Mouse (Mus musculus) right cerebral cortex, adult 2 months (tissue): ENCODE measurements around the gene Cyb5d2.

Source experiments
- DNase-seq, 2 experiments: peaks; one replicate each; pipeline ENCODE4 v3.0.0; 2021 to 2022; ENCODE audit warnings: low spot score in 2 of 2

Cyb5d2 gene

GRCm38 (mm10) chr11:72795455-72796295 lies at the start of gene Cyb5d2, which contains the start of gene Zzef1:
TSS of gene Cyb5d2 (minus strand) at chr11:72796142.
TSS of gene Zzef1 (plus strand) at chr11:72796226.
- DNase-seq, result peak; percentile 95 to 97

DNA sequence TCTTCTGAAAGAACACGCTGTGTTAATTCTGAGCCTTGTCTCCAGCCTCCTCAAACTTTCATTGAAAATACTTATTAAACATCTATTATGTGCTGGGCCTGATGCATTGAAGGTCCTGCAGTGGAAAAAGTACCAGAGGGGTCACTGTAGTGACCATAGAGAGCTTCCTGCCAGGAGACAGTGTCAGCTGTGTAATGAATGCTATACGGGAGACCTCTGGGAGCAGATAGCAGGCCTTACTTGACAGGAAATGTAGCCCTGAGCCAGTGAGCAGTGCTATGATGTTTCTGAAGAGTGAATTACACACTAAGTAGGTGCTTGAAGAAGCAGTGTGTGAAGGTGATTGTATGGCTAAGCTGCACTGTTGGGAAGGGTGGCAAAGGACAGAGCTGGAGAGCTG lies 49.6 kb upstream of the Cyb5d2 start:
- no peak for DNase-seq

- no peak for DNase-seq
These were observed 47.6 kb upstream of the Cyb5d2 start for GRCm38 (mm10) chr11:72843576-72843975.

DNA sequence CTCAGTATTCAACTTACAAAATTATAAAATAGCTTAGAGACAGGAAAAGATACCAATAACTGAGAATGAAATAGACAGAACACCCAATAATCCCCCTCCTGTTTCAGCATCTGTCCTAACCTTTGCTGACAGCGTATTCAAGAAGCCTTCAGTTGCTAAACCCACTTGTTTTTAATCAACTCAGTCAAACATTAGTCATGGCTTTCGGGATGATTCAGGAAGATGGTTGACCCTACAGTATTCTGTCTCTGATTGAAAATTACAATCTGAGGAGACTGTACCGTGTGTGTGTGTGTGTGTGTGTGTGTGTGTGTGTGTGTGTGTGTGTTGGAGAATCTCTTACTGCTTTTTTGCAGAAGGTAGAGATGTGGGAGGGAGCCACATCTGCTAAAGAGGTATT lies 46.8 kb upstream of the Cyb5d2 start:
- DNase-seq, result no peak

DNA sequence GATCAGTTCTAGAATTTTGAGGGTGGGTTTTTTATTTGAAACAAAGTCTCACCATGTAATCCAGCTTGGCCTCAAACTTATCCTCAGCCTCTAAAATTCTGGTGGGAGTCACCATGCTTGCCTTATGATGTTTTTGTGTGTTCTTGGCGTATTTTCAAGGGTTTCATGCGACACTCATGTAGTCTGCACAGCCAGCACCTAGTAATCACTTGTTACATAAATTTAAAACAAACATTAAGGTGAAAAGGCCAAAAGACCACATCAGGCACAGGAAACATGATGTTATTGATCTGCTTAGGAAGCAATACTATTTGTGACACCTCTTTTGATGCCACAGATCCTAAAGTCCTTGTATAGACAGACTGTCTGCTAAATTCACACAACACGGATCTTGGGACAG lies 33.9 kb upstream of the Cyb5d2 start:
- DNase-seq, result no peak

DNA sequence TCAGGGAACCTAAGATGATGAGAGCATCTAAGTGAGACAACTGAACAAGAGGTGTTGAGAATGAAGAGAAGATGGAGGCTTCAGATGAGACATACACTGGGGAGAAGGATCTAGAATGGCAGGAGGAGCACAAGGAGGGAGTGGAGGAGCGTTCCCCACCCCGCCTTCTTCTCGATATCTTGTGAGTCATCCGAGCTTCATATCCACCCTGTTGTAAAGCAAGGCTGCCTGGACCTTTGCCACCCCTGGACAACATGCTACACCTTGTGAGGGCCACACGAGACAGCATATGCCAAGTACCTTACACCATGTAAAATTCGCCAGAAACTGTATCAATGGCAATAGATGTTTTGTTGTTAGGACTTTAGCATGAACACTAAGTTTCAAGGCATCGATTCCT lies 25.1 kb upstream of the Cyb5d2 start:
- no peak for DNase-seq

DNA sequence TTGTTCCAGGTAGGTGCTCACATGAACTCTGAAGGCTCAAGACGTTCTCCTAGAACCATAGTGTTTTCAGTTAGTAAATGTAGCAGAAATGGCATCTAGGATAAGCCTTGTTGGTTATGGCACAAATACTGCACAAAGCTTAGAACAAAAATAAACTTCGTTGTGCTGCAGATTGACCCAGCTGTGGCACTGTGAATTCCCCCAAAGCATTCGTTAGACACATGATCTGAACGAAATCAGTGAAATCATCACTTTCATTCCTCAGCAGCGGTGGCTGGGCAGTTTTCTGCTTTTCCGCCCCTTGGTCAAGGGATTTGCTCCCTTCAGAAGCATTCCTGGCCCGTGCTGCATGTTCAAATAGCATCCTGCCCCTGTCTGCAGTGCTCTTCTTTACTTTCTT lies 22.1 kb upstream of the Cyb5d2 start:
- DNase-seq, result no peak

DNA sequence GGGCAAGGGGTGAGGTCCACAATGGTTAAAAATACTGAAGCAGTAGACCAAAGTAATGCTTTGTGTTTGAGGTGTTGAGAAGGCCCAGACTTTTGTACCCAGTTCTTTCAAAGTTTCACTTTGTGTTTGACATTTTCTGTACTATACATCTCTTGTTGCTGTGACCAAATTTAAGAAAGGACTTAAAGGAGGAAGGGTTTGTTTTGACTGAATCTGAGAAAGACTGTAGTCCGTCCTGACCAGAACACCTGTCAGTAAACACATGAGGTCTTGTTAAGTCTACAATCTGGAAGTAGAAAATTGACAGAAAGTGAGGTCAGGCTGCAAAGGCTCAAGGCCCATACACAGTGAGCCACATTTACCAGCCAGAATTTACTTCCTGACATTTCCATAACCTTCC lies 20.9 kb upstream of the Cyb5d2 start:
- DNase-seq, result no peak

GRCm38 (mm10) chr11:72814188-72814587 lies 18.2 kb upstream of the Cyb5d2 start:
- DNase-seq, result no peak

- DNase-seq, result peak in 1 of 2 experiments; percentile 12
These were observed 17.7 kb upstream of the Cyb5d2 start for GRCm38 (mm10) chr11:72813687-72814086.

DNA sequence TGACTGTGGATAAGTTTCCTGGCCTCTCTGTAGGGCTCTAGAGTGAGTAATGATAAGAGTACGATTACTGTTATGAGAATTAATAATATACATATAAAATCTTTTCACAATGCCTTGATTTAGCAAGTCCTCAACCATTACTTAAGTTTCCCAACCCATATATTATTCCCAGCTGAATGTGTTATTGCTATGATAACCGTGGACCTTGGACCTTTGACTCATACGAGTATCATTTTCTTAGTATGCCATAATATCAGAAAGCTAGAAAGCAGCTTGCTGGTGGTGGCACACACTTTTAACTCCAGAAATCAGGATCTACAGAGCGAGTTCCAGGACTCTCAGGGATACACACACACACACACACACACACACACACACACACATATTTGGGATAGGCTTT lies 12.1 kb upstream of the Cyb5d2 start:
- DNase-seq, result no peak

GRCm38 (mm10) chr11:72806556-72806955 lies 10.6 kb upstream of the Cyb5d2 start:
- DNase-seq, result peak in 1 of 2 experiments; percentile 18

GRCm38 (mm10) chr11:72805232-72805631 lies 9.3 kb upstream of the Cyb5d2 start:
- no peak for DNase-seq

- DNase-seq, result no peak
These were observed 8.6 kb upstream of the Cyb5d2 start for GRCm38 (mm10) chr11:72804586-72804985.

DNA sequence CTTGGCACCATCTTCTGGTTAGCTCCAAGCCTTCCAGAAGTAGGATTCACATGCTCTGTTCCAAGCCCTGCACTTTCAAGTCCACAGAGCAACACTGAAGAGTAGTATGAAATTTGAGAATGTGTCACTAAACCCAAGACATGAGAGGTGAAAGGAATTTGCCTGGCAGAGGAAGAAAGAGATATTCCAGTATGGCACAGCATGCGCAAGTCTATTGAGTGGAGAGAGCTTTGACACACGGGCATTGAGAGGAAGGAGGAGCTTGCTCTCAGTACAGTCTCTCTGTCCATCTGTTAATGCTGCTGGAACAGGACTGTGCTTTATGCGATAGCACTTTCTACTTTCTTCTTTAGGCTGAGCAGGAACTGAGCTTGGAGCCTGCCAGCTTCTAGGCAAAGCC lies 7.1 kb upstream of the Cyb5d2 start:
- no peak for DNase-seq

DNA sequence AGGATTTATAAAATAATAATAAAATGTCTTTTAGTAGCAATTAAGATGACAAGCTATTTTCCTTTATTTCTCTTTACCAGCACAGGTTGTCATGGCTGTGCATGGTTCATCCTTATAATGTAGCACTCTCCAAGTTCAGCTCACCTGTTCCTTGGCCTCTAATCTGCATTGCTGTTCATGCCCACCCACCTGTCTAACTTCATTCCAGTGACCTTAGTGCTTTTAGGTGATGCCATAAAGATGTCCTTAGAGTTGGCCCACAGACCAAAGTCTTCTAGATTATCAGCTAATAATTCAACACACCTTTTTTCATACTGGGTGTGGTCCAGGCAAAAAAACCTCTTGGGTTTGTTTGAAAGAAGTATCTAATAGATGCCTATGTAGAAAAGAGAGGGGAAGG lies 5.2 kb upstream of the Cyb5d2 start:
- no peak for DNase-seq

DNA sequence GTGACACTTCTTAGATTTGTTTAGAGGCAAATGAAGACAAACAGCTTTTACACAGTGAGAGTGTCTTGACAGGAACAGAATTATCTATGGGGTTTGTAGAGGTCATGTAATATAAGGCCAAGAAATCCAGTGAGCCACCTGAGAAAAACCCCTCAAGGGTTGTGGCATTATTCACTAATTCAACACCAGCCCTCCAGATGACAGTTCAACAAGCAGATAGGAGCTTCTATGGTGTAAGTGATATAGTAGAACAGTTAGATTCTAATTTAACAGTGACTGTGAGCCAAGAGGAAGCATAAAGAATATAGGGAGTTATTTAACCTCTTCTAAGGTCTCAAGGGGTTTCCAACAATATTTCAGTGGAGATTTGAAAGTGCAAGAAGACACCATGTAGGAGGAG lies 2.2 kb upstream of the Cyb5d2 start:
- DNase-seq, result no peak

GRCm38 (mm10) chr11:72796773-72797338 lies 914 bp upstream of the Cyb5d2 start:
- peak in 1 of 2 experiments; percentile 11 for DNase-seq

- DNase-seq, result peak in 1 of 2 experiments; percentile 31
These were observed 350 bp upstream of the Cyb5d2 start for GRCm38 (mm10) chr11:72796296-72796687.

DNA sequence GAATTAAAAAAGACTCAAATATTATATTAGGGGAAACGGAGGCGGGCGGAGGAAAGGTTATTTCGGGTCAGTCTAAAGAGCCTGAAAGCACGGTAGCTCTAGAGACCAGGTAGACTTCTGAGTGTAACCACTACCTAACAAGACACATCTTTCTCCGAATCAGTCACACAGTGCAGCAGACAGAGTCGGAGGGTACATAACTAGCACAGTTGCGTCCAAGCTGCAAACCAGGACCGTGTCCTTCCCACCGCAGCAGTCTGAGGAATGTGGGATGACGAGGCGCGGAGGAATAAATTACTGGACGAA lies 840 bp downstream of the Cyb5d2 start:
- DNase-seq, result no peak

DNA sequence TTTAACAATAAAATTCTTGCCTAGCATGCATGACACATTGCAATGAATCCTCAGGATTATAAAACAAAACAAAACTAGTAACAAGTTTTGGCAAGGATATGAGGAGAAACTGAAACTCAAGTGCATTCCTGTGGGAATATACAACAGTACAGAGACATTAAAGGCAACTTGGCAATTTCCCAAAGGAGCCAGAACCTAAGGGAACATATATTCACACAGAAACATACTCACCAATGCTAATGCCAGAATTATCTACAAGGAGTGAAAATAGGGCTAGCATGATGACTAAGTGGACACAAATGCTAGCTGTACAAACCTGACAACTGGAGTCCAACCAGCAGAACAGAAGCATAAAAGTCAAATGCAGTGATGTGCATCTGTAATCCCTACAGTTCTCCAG lies 3.9 kb downstream of the Cyb5d2 start:
- DNase-seq, result no peak

GRCm38 (mm10) chr11:72782503-72782902 lies 13.4 kb downstream of the Cyb5d2 start:
- DNase-seq, result no peak

GRCm38 (mm10) chr11:72782103-72782502 lies 13.8 kb downstream of the Cyb5d2 start:
- DNase-seq, result no peak

- DNase-seq, result no peak
These were observed 17.0 kb downstream of the Cyb5d2 start for GRCm38 (mm10) chr11:72778957-72779356.
